Mouse (Mus musculus): ENCODE measurements at regions not wholly inside any gene's neighbourhood (a gene's known extent, or its start where the extent isn't known, plus 50 kb on each side); places are given as distances from the start of the nearest gene placed in this dataset.

DNA sequence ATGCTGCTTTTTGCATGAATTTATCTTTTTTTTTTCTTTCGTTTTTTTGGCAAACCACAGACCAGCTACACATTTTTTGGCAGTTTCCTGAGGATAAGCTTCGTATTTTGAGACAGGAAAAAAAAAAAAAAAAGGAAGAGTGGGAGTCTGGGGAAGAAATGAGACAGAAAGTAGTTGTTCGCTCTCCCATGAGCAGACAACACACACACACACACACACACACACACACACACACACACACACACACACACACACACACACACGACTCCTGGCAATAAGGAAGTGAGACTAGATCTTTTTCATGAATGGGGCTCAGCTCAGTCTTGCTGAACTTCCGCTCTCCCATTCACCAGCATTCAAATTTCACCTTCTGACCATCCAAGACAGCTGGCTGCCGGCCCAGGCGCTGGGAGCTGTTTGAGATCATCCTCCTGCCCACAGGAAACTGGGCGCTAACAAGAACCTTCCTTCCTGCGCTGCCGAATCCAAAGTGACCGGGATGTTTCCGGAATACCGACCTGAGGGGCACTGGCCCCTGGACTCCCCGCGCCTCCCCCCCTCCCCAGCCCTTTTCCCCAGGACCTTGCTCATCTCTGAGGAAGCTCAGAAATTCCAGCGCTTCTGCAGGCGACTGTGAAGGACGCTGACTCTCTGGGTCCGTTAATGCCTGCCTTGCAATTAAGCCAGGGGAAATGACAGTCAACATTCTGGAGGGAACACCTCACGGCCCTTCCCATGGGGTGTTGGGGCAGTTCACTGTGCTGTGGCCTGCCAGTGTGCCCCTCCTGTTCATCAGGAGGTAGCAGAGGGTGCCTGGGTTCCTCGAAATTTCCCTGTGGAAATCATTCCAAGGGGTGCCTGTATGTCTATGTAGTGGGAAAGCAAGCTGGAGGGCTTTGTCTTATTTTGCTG, 114.2 kb upstream of the Ccnd2 start:
- no peak for TF ChIP-seq CTCF (IDR thresholded peaks at IDR 0.05; ENCODE audit: borderline replicate concordance, extremely low read depth, insufficient read depth, insufficient read length)
- no peak for TF ChIP-seq POLR2A (IDR thresholded peaks at IDR 0.05; ENCODE audit: borderline replicate concordance, extremely low read depth, insufficient read depth, insufficient read length, poor library complexity, severe bottlenecking)
